Mouse (Mus musculus): ENCODE measurements around the gene Rbks.

DNA sequence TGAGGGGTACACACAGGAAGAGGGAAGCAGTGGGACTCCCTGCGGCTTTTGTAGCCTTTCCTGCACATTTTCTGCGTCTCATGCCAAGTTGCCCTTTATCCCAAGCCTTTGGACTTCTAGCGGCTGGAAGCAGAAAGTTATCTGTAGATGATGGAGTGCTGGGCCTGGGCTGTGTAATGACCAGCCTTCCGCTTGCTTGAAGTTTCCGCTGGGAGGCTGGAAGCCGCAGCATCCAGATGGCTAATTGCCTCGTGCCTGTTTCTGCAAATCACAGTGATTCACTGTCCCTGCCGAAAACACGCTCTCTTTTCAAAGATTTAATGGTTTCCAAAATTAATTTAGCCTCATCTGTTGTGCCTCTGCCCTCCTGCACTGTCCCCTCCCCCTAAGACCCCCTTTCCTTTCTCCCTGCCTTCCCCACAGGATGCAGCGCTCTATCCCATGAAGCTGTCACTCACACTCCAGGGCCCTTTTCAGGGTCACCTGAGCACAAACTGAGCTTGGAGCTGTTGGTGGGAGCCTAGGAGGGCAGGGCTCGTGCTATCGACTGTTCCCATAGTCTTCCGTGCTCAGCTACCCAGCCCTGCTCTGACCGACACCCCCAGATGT is 107.6 kb downstream of the Rbks start:
- TF ChIP-seq CTCF (conservative IDR thresholded peaks at IDR 0.05; ENCODE audit: low read length) (no peak), NANOG (IDR thresholded peaks at IDR 0.05; ENCODE audit: borderline replicate concordance, low read length) (no peak), POU5F1 (IDR thresholded peaks at IDR 0.05; ENCODE audit: borderline replicate concordance, low read length) (no peak)

Data from E14TG2a.4 (cell line).